Mouse (Mus musculus): ENCODE results near the gene Olfr49. TPM values are rescaled to one million over a fixed set of nuclear protein-coding genes. Genes with fewer than 3 reads are reported as not detected.

Olfr49 gene
- total and polyA plus RNA-seq, 3 experiments = not detected

- no peak overlapping the region for H3K9ac ChIP-seq (ENCODE audit: low read depth, low read length)
- no peaks in the 10 kb centered on the region for H3K36me3 ChIP-seq (ENCODE audit: control insufficient read depth, insufficient read depth, low read length)
- TF ChIP-seq CTCF (IDR thresholded peaks at IDR 0.05) (no peak), EP300 (IDR thresholded peaks at IDR 0.05; ENCODE audit: insufficient read depth, low read depth, low read length) (no peak), POLR2A (IDR thresholded peaks at IDR 0.05; ENCODE audit: insufficient read depth, low read depth, low read length) (no peak)
Measured at GRCm38 (mm10) chr14:54228933-54229713, 55.6 kb downstream of the Olfr49 start.

DNA sequence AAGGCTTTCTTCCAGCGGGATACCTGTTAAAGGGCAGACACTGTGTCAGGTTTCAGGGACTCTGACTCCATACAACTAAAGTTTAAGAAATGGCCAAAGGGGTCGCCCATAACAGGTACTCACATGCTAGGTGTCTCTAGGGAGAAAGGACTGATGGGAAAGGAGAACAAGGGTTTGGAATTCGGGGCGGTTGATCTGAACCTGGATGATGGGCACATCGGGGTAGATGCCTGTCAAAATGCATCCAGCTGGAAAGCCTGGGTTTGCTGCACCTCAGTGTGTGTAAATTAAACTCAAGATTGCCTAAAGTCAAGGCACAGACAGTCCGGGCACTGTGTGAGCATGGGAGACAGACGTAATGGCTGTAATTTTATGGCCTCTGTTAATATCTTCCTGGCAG lies 56.2 kb downstream of the Olfr49 start:
- TF ChIP-seq EP300 (IDR thresholded peaks at IDR 0.05; ENCODE audit: insufficient read depth, low read depth, low read length) (no peak), POLR2A (IDR thresholded peaks at IDR 0.05; ENCODE audit: insufficient read depth, low read depth, low read length) (no peak), CTCF (IDR thresholded peaks at IDR 0.05) (no peak)

More at GRCm38 (mm10) chr14:54228933-54229713, 55.6 kb downstream of the Olfr49 start:
- Histone ChIP-seq H3K4me1 (ENCODE audit: control insufficient read depth, insufficient read depth, low read length) (peaks cover 8% of the 10 kb centered on the region), H3K27me3 (ENCODE audit: control insufficient read depth, insufficient read depth, low read length) (no peaks in the 10 kb centered on the region), H3K4me3 (no peak overlapping the region), H3K79me2 (replicated peaks; ENCODE audit: control insufficient read depth, insufficient read depth, low read length) (no peaks in the 10 kb centered on the region), H3K27ac (no peak overlapping the region)
- intact Hi-C loops (cut with DNase I) = loop anchor here (1.0 to 10.0 kb wide), 4 partner anchors 164 to 266 kb away; no protein-coding TSS in a partner anchor
- WGBS = 70% methylated on average over 25 of the region's 25 CpGs
- no peak for DNase-seq

More for the DNA sequence above, 56.2 kb downstream of the Olfr49 start:
- DNase-seq = no peak
- Histone ChIP-seq H3K9ac (ENCODE audit: low read depth, low read length) (no peak overlapping the region; the same call in 1 of the 2 replicates), H3K4me1 (ENCODE audit: control insufficient read depth, insufficient read depth, low read length) (peaks cover 7% of the 10 kb centered on the region), H3K27me3 (ENCODE audit: control insufficient read depth, insufficient read depth, low read length) (no peaks in the 10 kb centered on the region), H3K27ac (no peak overlapping the region), H3K79me2 (replicated peaks; ENCODE audit: control insufficient read depth, insufficient read depth, low read length) (no peaks in the 10 kb centered on the region), H3K36me3 (ENCODE audit: control insufficient read depth, insufficient read depth, low read length) (no peaks in the 10 kb centered on the region), H3K4me3 (no peak overlapping the region)
- 63% methylated on average over 7 of the region's 7 CpGs for WGBS
- intact Hi-C loops (cut with DNase I) = loop anchor here (1.0 to 10.0 kb wide), 4 partner anchors 164 to 266 kb away; no protein-coding TSS in a partner anchor

Other genes starting within 250 kb of the Olfr49 start
- gene Dad1, start 30.8 kb downstream of the Olfr49 start, total RNA-seq (2021) = 100 to 1,000 TPM in 1 of 2 experiments, 10 to 100 TPM in 1; 99.0 to 115 TPM
- 393 and 411 TPM in 2 replicates for gene Dad1, start 30.8 kb downstream of the Olfr49 start, polyA plus RNA-seq (2012; rRNA removed)
- gene Abhd4, start 30.8 kb downstream of the Olfr49 start, total RNA-seq (2021) = 10 to 100 TPM; 39.2 to 41.8 TPM
- 50.2 and 56.8 TPM in 2 replicates for gene Abhd4, start 30.8 kb downstream of the Olfr49 start, polyA plus RNA-seq (2012; rRNA removed)
- gene Oxa1l, start 75.9 kb upstream of the Olfr49 start, total RNA-seq (2021) = 10 to 100 TPM; 78.5 to 88.0 TPM
- gene Oxa1l, start 75.9 kb upstream of the Olfr49 start, polyA plus RNA-seq (2012; rRNA removed) = 190 and 205 TPM in 2 replicates
- 1 to 10 TPM; 4.6 to 5.1 TPM for gene Slc7a7, start 132.8 kb upstream of the Olfr49 start, total RNA-seq (2021)
- 22.0 and 27.0 TPM in 2 replicates for gene Slc7a7, start 132.8 kb upstream of the Olfr49 start, polyA plus RNA-seq (2012; rRNA removed)
- 100 to 1,000 TPM; 115 to 129 TPM for gene Mrpl52, start 142.0 kb upstream of the Olfr49 start, total RNA-seq (2021)
- gene Mrpl52, start 142.0 kb upstream of the Olfr49 start, polyA plus RNA-seq (2012; rRNA removed) = 76.7 and 168 TPM in 2 replicates
- gene Mmp14, start 146.7 kb upstream of the Olfr49 start, total RNA-seq (2021) = 10 to 100 TPM; 11.2 to 16.5 TPM
- gene Mmp14, start 146.7 kb upstream of the Olfr49 start, polyA plus RNA-seq (2012; rRNA removed) = 23.5 and 26.5 TPM in 2 replicates
- 10 to 100 TPM; 47.6 to 60.6 TPM for gene Lrp10, start 179.2 kb upstream of the Olfr49 start, total RNA-seq (2021)
- 61.3 and 72.4 TPM in 2 replicates for gene Lrp10, start 179.2 kb upstream of the Olfr49 start, polyA plus RNA-seq (2012; rRNA removed)
- not detected for gene Rem2, start 191.2 kb upstream of the Olfr49 start, total RNA-seq (2021)
- not detected in 2 replicates for gene Rem2, start 191.2 kb upstream of the Olfr49 start, polyA plus RNA-seq (2012; rRNA removed)
- gene Prmt5, start 232.6 kb upstream of the Olfr49 start, total RNA-seq (2021) = 10 to 100 TPM; 27.4 to 29.7 TPM
- gene Prmt5, start 232.6 kb upstream of the Olfr49 start, polyA plus RNA-seq (2012; rRNA removed) = 26.8 and 35.8 TPM in 2 replicates

Measured in heart, adult 2 months (tissue).